Mouse (Mus musculus) neural tube, embryonic 11.5 days (tissue): ENCODE results near the gene Clrn1. TPM values are rescaled to one million over a fixed set of nuclear protein-coding genes. Genes with fewer than 3 reads are reported as not detected.
"Not testable (repeated sequence)": the region's sequence is repeated elsewhere in the genome, so short reads cannot be mapped to it uniquely, and the experiment has no call there.

Experiments
- ATAC-seq: fragments of 200-750 bp; cut with Nextera tagmentation; 2 replicates; pipeline ENCODE4 v1.8.0; 2017; ENCODE audit warnings: moderate number of reproducible peaks, mild to moderate bottlenecking, moderate TSS enrichment, moderate library complexity; ENCODE audit not compliant: insufficient read depth, low FRiP score, low TSS enrichment
- DNase-seq: peaks from one replicate; pipeline ENCODE4 v3.0.0-alpha.2; 2015; ENCODE audit warnings: low spot score
- H3K27ac ChIP-seq: fragments of 300-500 bp; sonication (generic); 2 replicates; pipeline ENCODE4 v1.5.1; 2014; ENCODE audit warnings: low read depth, mild to moderate bottlenecking, low read length
- H3K27me3 ChIP-seq: fragments of 300-500 bp; sonication (generic); 2 replicates; pipeline ENCODE4 v1.6.1; 2014; ENCODE audit warnings: mild to moderate bottlenecking, low read length, mixed read lengths; ENCODE audit not compliant: control insufficient read depth, insufficient read depth
- H3K36me3 ChIP-seq: fragments of 300-500 bp; sonication (generic); 2 replicates; pipeline ENCODE4 v1.6.1; 2014; ENCODE audit warnings: mild to moderate bottlenecking, low read length, moderate library complexity, mixed read lengths; ENCODE audit not compliant: control insufficient read depth, insufficient read depth
- H3K4me1 ChIP-seq: fragments of 300-500 bp; sonication (generic); 2 replicates; pipeline ENCODE4 v1.6.1; 2014; ENCODE audit warnings: low read length, mixed read lengths; ENCODE audit not compliant: control insufficient read depth, insufficient read depth
- H3K4me2 ChIP-seq: fragments of 300-500 bp; sonication (generic); 2 replicates; pipeline ENCODE4 v1.6.1; 2014; ENCODE audit warnings: low read depth, mild to moderate bottlenecking, moderate library complexity
- H3K4me3 ChIP-seq: fragments of 300-500 bp; sonication (generic); 2 replicates; pipeline ENCODE4 v1.5.1; 2014; ENCODE audit warnings: low read depth, low read length
- H3K9ac ChIP-seq: fragments of 300-500 bp; sonication (generic); 2 replicates; pipeline ENCODE4 v1.6.1; 2014; ENCODE audit warnings: mild to moderate bottlenecking, low read length
- H3K9me3 ChIP-seq: fragments of 300-500 bp; sonication (generic); 2 replicates; pipeline ENCODE4 v1.6.1; 2016; ENCODE audit warnings: low read length; ENCODE audit not compliant: control insufficient read depth
- WGBS: fragments of 180-500 bp; shearing (Covaris S2); extraction: QIAGEN DNeasy Blood & Tissue Kit; methylation state at CpG from one replicate; pipeline ENCODE4 v1.1.7; 2014; 5-methylcytosine and 5-hydroxymethylcytosine counted together
- polyA plus RNA-seq: library from polyadenylated mRNA; unstranded; fragments of >200 nt; fragmentation: Nextera tagmentation; extraction: Ambion mirVana; gene quantifications from 2 replicates; pipeline ENCODE4 v1.2.1, GENCODE M21; 2014

Gene Clrn1
- polyA plus RNA-seq, 1 experiment from 2014 or later: 0.19 TPM

GRCm38 (mm10) chr3:58889670-58890069 is 4.5 kb upstream of the Clrn1 start:
- DNase-seq (no peak), ATAC-seq (no peak)
- no peak overlapping the region for H3K27ac ChIP-seq
- no peak overlapping the region for H3K4me3 ChIP-seq
- H3K4me2 ChIP-seq: no peak overlapping the region
- H3K4me1 ChIP-seq: no peaks in the 10 kb centered on the region
- 58% methylated on average over 3 of the region's 3 CpGs for WGBS
- no peak overlapping the region for H3K9ac ChIP-seq
- no peaks in the 10 kb centered on the region for H3K36me3 ChIP-seq
- no peaks in the 10 kb centered on the region for H3K9me3 ChIP-seq
- no peaks in the 10 kb centered on the region for H3K27me3 ChIP-seq

GRCm38 (mm10) chr3:58888131-58888715 is 3.1 kb upstream of the Clrn1 start:
- WGBS: 83% methylated on average over 7 of the region's 7 CpGs
- Histone ChIP-seq H3K27me3 (no peaks in the 10 kb centered on the region), H3K9me3 (no peaks in the 10 kb centered on the region), H3K9ac (no peak overlapping the region), H3K4me1 (no peaks in the 10 kb centered on the region; the same call in 1 of the 2 replicates), H3K27ac (no peak overlapping the region), H3K4me3 (no peak overlapping the region), H3K36me3 (no peaks in the 10 kb centered on the region), H3K4me2 (no peak overlapping the region)
- no peak for ATAC-seq
- DNase-seq: no peak

DNA sequence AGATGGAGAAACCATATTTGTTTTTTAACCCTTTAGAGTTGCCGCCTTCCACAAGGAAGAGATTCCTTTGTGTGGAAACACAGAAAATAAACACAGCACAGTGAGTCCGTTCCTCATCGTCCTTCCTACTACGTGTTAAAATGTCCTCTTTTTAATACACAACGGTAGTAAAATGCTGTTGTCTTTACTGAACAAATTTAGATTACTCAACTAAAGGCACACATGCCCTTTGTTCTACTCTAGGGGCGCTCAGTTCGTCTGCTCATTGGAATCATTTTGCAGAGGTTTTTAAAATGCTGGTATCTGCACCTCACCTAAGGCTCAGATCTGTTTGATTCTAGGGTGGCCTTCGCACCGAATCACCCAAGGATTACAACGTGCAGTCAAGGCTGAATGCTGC is 2.6 kb upstream of the Clrn1 start:
- Histone ChIP-seq H3K4me3 (no peak overlapping the region), H3K36me3 (no peaks in the 10 kb centered on the region), H3K9ac (no peak overlapping the region), H3K9me3 (no peaks in the 10 kb centered on the region), H3K4me2 (no peak overlapping the region), H3K27me3 (no peaks in the 10 kb centered on the region), H3K4me1 (peaks cover 5% of the 10 kb centered on the region; the same call in 1 of the 2 replicates), H3K27ac (no peak overlapping the region)
- no peak for DNase-seq
- ATAC-seq: no peak
- WGBS: 88% methylated on average over 10 of the region's 10 CpGs

- Histone ChIP-seq H3K36me3 (no peaks in the 10 kb centered on the region), H3K9me3 (no peaks in the 10 kb centered on the region), H3K9ac (no peak overlapping the region), H3K4me3 (no peak overlapping the region), H3K4me2 (no peak overlapping the region), H3K27ac (no peak overlapping the region), H3K4me1 (peaks cover 7% of the 10 kb centered on the region; the same call in 1 of the 2 replicates), H3K27me3 (no peaks in the 10 kb centered on the region)
- DNase-seq (no peak), ATAC-seq (no peak)
These were observed 1.6 kb downstream of the Clrn1 start for GRCm38 (mm10) chr3:58883511-58883907.

DNA sequence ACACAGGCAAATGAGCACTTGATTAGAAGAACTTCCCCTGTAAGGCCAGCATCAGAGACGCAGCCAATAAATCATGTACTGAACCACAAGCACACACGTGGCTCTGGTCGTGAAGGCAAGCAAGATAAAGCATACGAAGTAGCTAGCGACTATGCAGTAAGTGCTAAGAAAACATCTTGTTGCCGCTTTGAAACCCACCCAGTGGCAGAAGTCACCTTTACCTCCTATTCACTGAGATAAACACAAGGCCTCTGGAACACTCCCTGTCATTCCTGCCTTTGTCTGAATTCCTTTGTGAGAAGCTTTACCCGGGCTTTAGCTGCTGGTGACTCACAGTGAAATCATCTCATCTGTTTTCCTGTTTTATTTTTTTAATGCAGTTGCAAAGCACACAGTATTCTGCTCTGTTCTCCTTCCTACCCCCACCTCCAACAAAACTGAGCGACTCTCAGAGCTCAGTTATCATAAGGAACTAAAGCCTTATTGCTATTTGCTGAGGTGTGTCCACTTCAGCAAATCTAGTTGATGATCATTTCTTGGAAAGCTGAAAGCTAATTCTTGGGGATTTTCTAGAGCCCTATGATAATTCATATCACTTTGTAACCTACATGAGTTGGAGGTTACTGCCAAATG is 2.1 kb downstream of the Clrn1 start:
- H3K27ac ChIP-seq: no peak overlapping the region
- H3K4me2 ChIP-seq: no peak overlapping the region
- H3K27me3 ChIP-seq: no peaks in the 10 kb centered on the region
- no peaks in the 10 kb centered on the region for H3K36me3 ChIP-seq
- 28% methylated on average over 8 of the region's 8 CpGs for WGBS
- H3K4me3 ChIP-seq: no peak overlapping the region
- H3K9ac ChIP-seq: peak overlapping the region; percentile 10; the same call in 1 of the 2 replicates
- H3K9me3 ChIP-seq: no peaks in the 10 kb centered on the region
- DNase-seq: peak; percentile 25
- peaks cover 7% of the 10 kb centered on the region; the same call in 1 of the 2 replicates for H3K4me1 ChIP-seq
- ATAC-seq: 0 out of 2 replicates have a peak, but pooled peaks have one; percentile 8

- H3K4me1 ChIP-seq: peaks cover 7% of the 10 kb centered on the region; the same call in 1 of the 2 replicates
- H3K27me3 ChIP-seq: no peaks in the 10 kb centered on the region
- H3K9ac ChIP-seq: no peak overlapping the region
- H3K4me3 ChIP-seq: no peak overlapping the region
- H3K4me2 ChIP-seq: no peak overlapping the region
- ATAC-seq (0 out of 2 replicates have a peak, but pooled peaks have one; percentile 23), DNase-seq (no peak)
- 50% methylated on average over 1 of the region's 1 CpGs for WGBS
- H3K27ac ChIP-seq: no peak overlapping the region
- H3K9me3 ChIP-seq: no peaks in the 10 kb centered on the region
- no peaks in the 10 kb centered on the region for H3K36me3 ChIP-seq
These were observed 4.1 kb downstream of the Clrn1 start for GRCm38 (mm10) chr3:58881016-58881415.

- Histone ChIP-seq H3K4me3 (no peak overlapping the region), H3K9ac (no peak overlapping the region), H3K27me3 (no peaks in the 10 kb centered on the region), H3K4me2 (no peak overlapping the region), H3K4me1 (peaks cover 7% of the 10 kb centered on the region; the same call in 1 of the 2 replicates), H3K36me3 (no peaks in the 10 kb centered on the region), H3K9me3 (no peaks in the 10 kb centered on the region), H3K27ac (no peak overlapping the region)
- DNase-seq: no peak
- 64% methylated on average over 2 of the region's 2 CpGs for WGBS
- ATAC-seq: no peak
These were observed 5.0 kb downstream of the Clrn1 start for GRCm38 (mm10) chr3:58880181-58880580.

DNA sequence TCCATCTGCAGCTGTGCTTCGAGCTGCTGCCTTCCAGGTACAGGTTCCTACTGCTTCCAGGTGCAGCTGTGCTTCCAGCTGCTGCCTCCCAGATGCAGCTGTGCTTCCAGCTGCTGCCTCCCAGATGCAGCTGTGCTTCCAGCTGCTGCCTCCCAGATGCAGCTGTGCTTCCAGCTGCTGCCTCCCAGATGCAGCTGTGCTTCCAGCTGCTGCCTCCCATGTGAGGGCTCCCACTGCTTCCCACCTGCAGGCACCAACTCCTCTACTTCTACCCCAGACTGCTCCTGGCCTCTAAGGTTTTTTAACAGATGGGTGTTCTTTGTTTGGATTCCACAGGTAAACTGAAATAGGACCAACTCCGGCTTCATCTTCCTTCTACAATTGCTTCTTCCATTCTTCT is 13.3 kb downstream of the Clrn1 start:
- 72% methylated on average over 2 of the region's 2 CpGs for WGBS
- not testable (repeated sequence) for H3K4me2 ChIP-seq, H3K36me3 ChIP-seq, H3K9me3 ChIP-seq, H3K27me3 ChIP-seq, H3K27ac ChIP-seq, H3K4me1 ChIP-seq, ATAC-seq, DNase-seq, H3K4me3 ChIP-seq, H3K9ac ChIP-seq

- 64% methylated on average over 7 of the region's 7 CpGs for WGBS
- H3K4me3 ChIP-seq: no peak overlapping the region
- ATAC-seq: no peak
- no peak overlapping the region for H3K4me2 ChIP-seq
- H3K27me3 ChIP-seq: no peaks in the 10 kb centered on the region
- no peak for DNase-seq
- no peak overlapping the region for H3K27ac ChIP-seq
- no peaks in the 10 kb centered on the region for H3K4me1 ChIP-seq
- no peak overlapping the region for H3K9ac ChIP-seq
- no peaks in the 10 kb centered on the region for H3K9me3 ChIP-seq
- no peaks in the 10 kb centered on the region for H3K36me3 ChIP-seq
These were observed 19.4 kb downstream of the Clrn1 start for GRCm38 (mm10) chr3:58865690-58866089.
